Comparison of ENCODE assay signal across 9 mouse cellular contexts in the genomic region with DNA sequence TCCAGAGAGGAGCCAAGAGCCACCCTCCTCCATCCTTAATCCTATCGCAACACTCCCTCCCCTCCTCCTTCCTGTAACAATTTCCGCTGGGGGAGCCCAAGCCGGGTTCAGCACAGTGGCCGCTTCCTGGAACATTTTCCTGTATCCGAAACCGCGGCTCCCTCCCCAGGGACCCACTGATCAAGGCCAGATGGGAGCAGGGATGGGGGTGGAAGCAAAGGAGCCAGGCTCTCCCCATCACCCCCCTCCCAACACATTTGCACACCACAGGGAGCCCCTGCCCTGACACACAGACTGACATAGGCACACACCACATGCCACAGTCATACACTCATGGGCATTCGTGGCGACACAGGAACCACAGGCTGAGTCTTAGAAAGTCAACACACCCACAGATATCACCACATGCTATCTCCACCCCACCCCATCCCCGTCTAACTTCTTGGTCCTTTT. TPM values are rescaled to one million over a fixed set of nuclear protein-coding genes. Genes with fewer than 3 reads are reported as not detected.
DNase-seq lines count a peak whose midpoint lies in the region; ATAC-seq and TF ChIP-seq lines count a peak whose summit lies in the region.
"Had no signal": no experiment of that assay in that cellular context is flagged by ENCODE, and none has a peak within 500 bp of the region (broad histone marks: within the 10 kb centered on the region; RNA-seq: fewer than 3 reads in every experiment).

No protein-coding gene starts in this region.

- H3K27me3 ChIP-seq in forebrain, embryonic 10.5 days (ENCODE audit: poor library complexity, severe bottlenecking) = peaks cover 30% of the 10 kb centered on the region
- no peaks in the 10 kb centered on the region for H3K27me3 ChIP-seq in forebrain, postnatal 0 days (ENCODE audit: insufficient read depth, low read length)
- no peaks in the 10 kb centered on the region for H3K27me3 ChIP-seq in embryonic facial prominence, embryonic 14.5 days (replicated peaks; ENCODE audit: control insufficient read depth, insufficient read depth, low read length)
- H3K27me3 ChIP-seq in heart, embryonic 15.5 days = peaks cover 3% of the 10 kb centered on the region; the same call in 1 of the 2 replicates
- no peaks in the 10 kb centered on the region for H3K27me3 ChIP-seq in kidney, embryonic 16.5 days (ENCODE audit: insufficient read depth, low read length)
- H3K27me3 ChIP-seq in stomach, postnatal 0 days (ENCODE audit: control insufficient read depth, insufficient read depth, low read length) = no peaks in the 10 kb centered on the region

- H3K4me2 ChIP-seq in forebrain, postnatal 0 days (ENCODE audit: low read depth) = no peak overlapping the region
- H3K4me2 ChIP-seq in embryonic facial prominence, embryonic 14.5 days (ENCODE audit: low read depth, low read length) = peak overlapping the region; percentile 79
- peak overlapping the region; percentile 99 for H3K4me2 ChIP-seq in heart, embryonic 15.5 days
- H3K4me2 ChIP-seq in kidney, embryonic 16.5 days (replicated peaks; ENCODE audit: low read depth, low read length) = peak overlapping the region; percentile 83
- peak overlapping the region; percentile 97 for H3K4me2 ChIP-seq in stomach, postnatal 0 days (replicated peaks; ENCODE audit: low read depth)

- no peak for ATAC-seq in forebrain, postnatal 0 days
- peak; percentile 47 for ATAC-seq in embryonic facial prominence, embryonic 14.5 days (ENCODE audit: low read depth)
- peak; percentile 41 for ATAC-seq in heart, embryonic 15.5 days (replicated peaks; ENCODE audit: insufficient number of reproducible peaks, insufficient read depth, low FRiP score, low read depth)
- peak; percentile 57 for ATAC-seq in kidney, embryonic 16.5 days (ENCODE audit: low FRiP score, low TSS enrichment)
- peak; percentile 27; the same call in 1 of the 2 replicates for ATAC-seq in stomach, postnatal 0 days (ENCODE audit: low FRiP score, low TSS enrichment)

- no peak overlapping the region for H3K9ac ChIP-seq in forebrain, postnatal 0 days
- no peak overlapping the region for H3K9ac ChIP-seq in embryonic facial prominence, embryonic 14.5 days (ENCODE audit: low read depth, low read length)
- no peak overlapping the region for H3K9ac ChIP-seq in heart, embryonic 15.5 days
- peak overlapping the region; percentile 77 for H3K9ac ChIP-seq in kidney, embryonic 16.5 days (replicated peaks; ENCODE audit: low read length)
- H3K9ac ChIP-seq in stomach, postnatal 0 days (ENCODE audit: low read length) = peak overlapping the region; percentile 35; the same call in 1 of the 2 replicates

- no peaks in the 10 kb centered on the region for H3K36me3 ChIP-seq in forebrain, embryonic 10.5 days (replicated peaks)
- H3K36me3 ChIP-seq in forebrain, postnatal 0 days (ENCODE audit: insufficient read depth) = no peaks in the 10 kb centered on the region
- no peaks in the 10 kb centered on the region for H3K36me3 ChIP-seq in embryonic facial prominence, embryonic 14.5 days (ENCODE audit: control insufficient read depth, insufficient read depth, low read length)
- H3K36me3 ChIP-seq in heart, embryonic 15.5 days = no peaks in the 10 kb centered on the region
- H3K36me3 ChIP-seq in kidney, embryonic 16.5 days (ENCODE audit: insufficient read depth, low read length) = no peaks in the 10 kb centered on the region
- no peaks in the 10 kb centered on the region for H3K36me3 ChIP-seq in stomach, postnatal 0 days (ENCODE audit: control insufficient read depth, insufficient read depth, low read length)
- H3K36me3 ChIP-seq: G1E had no signal

- DNase-seq in forebrain, embryonic 10.5 days (ENCODE audit: extremely low spot score, low spot score) = peak; percentile 31
- no peak for DNase-seq in forebrain, postnatal 0 days
- peak; percentile 88 for DNase-seq in embryonic facial prominence, embryonic 14.5 days (ENCODE audit: low spot score)
- peak; percentile 62 for DNase-seq in lung, postnatal 25 days (ENCODE audit: low spot score)
- no peak for DNase-seq in stomach, postnatal 0 days (ENCODE audit: low spot score)
- no peak for DNase-seq in c-Kit-positive CD71-positive TER-119-positive erythroid progenitor cells, embryonic 14.5 days (ENCODE audit: low spot score)

- no peak for TF ChIP-seq CTCF in forebrain, postnatal 0 days (IDR thresholded peaks at IDR 0.05; ENCODE audit: low read depth)
- no peak for TF ChIP-seq CTCF in stomach, postnatal 0 days (IDR thresholded peaks at IDR 0.05; ENCODE audit: low read depth)

- H3K4me3 ChIP-seq in forebrain, embryonic 10.5 days = peak overlapping the region; percentile 74
- no peak overlapping the region for H3K4me3 ChIP-seq in forebrain, postnatal 0 days (ENCODE audit: low read depth, low read length)
- H3K4me3 ChIP-seq in embryonic facial prominence, embryonic 14.5 days (ENCODE audit: low read depth, low read length) = no peak overlapping the region
- peak overlapping the region; percentile 75; the same call in 1 of the 2 replicates for H3K4me3 ChIP-seq in heart, embryonic 15.5 days
- peak overlapping the region; percentile 62 for H3K4me3 ChIP-seq in kidney, embryonic 16.5 days (ENCODE audit: low read length)
- no peak overlapping the region for H3K4me3 ChIP-seq in stomach, postnatal 0 days (ENCODE audit: low read depth, low read length)

- peaks cover 36% of the 10 kb centered on the region for H3K4me1 ChIP-seq in forebrain, embryonic 10.5 days
- no peaks in the 10 kb centered on the region for H3K4me1 ChIP-seq in forebrain, postnatal 0 days (ENCODE audit: insufficient read depth)
- H3K4me1 ChIP-seq in embryonic facial prominence, embryonic 14.5 days (ENCODE audit: control insufficient read depth, insufficient read depth, low read length) = peaks cover 18% of the 10 kb centered on the region
- H3K4me1 ChIP-seq in heart, embryonic 15.5 days (replicated peaks) = peaks cover 18% of the 10 kb centered on the region
- H3K4me1 ChIP-seq in kidney, embryonic 16.5 days (ENCODE audit: insufficient read depth, low read length) = peaks cover 23% of the 10 kb centered on the region
- 0 out of 2 replicates have a peak, but pooled peaks cover 3% of the 10 kb centered on the region for H3K4me1 ChIP-seq in stomach, postnatal 0 days (replicated peaks; ENCODE audit: control insufficient read depth, insufficient read depth)

- H3K9me3 ChIP-seq in forebrain, embryonic 10.5 days = no peaks in the 10 kb centered on the region
- H3K9me3 ChIP-seq in forebrain, postnatal 0 days (ENCODE audit: low read length) = no peaks in the 10 kb centered on the region
- H3K9me3 ChIP-seq in embryonic facial prominence, embryonic 14.5 days (ENCODE audit: control insufficient read depth, low read length) = no peaks in the 10 kb centered on the region
- H3K9me3 ChIP-seq in heart, embryonic 15.5 days (replicated peaks) = no peaks in the 10 kb centered on the region
- H3K9me3 ChIP-seq in kidney, embryonic 16.5 days (ENCODE audit: low read length) = no peaks in the 10 kb centered on the region
- no peaks in the 10 kb centered on the region for H3K9me3 ChIP-seq in stomach, postnatal 0 days (ENCODE audit: control insufficient read depth, low read length)
- H3K9me3 ChIP-seq: G1E had no signal

- TF ChIP-seq EP300 in stomach, postnatal 0 days (optimal IDR thresholded peaks at IDR 0.05) = no peak

- peak overlapping the region; percentile 63; the same call in 1 of the 2 replicates for H3K27ac ChIP-seq in forebrain, embryonic 10.5 days
- no peak overlapping the region for H3K27ac ChIP-seq in forebrain, postnatal 0 days (ENCODE audit: low read depth, low read length)
- peak overlapping the region; percentile 88 for H3K27ac ChIP-seq in embryonic facial prominence, embryonic 14.5 days (replicated peaks; ENCODE audit: low read depth, low read length)
- H3K27ac ChIP-seq in heart, embryonic 15.5 days = peak overlapping the region; percentile 82
- H3K27ac ChIP-seq in kidney, embryonic 16.5 days (ENCODE audit: low read length) = peak overlapping the region; percentile 91
- peak overlapping the region; percentile 56 for H3K27ac ChIP-seq in stomach, postnatal 0 days (replicated peaks)

- WGBS in forebrain, embryonic 10.5 days = 7% methylated on average over 10 of the region's 10 CpGs
- WGBS in forebrain, postnatal 0 days = 12% methylated on average over 10 of the region's 10 CpGs
- 5% methylated on average over 10 of the region's 10 CpGs for WGBS in embryonic facial prominence, embryonic 14.5 days
- 7% methylated on average over 10 of the region's 10 CpGs for WGBS in heart, embryonic 15.5 days
- 9% methylated on average over 10 of the region's 10 CpGs for WGBS in kidney, embryonic 16.5 days
- 15% methylated on average over 10 of the region's 10 CpGs for WGBS in stomach, postnatal 0 days

RNA-seq across cellular contexts. Expression of a gene that starts 10.9 kb away (rescaled TPM):
- polyA plus RNA-seq in forebrain, embryonic 10.5 days (2016; fragmentation: Nextera tagmentation; extraction: Ambion mirVana) = 0.25 and 0.42 TPM in 2 replicates
- 0.92 and 2.1 TPM in 2 replicates for total RNA-seq in forebrain, postnatal 0 days (2014; rRNA removed)
- polyA plus RNA-seq in forebrain, postnatal 0 days (2015; fragmentation: Nextera tagmentation; extraction: Ambion mirVana) = 0.30 and 0.35 TPM in 2 replicates
- polyA plus RNA-seq in embryonic facial prominence, embryonic 14.5 days (2014; fragmentation: Nextera tagmentation; extraction: Ambion mirVana) = 31.2 and 45.0 TPM in 2 replicates
- 0.15 and 0.22 TPM in 2 replicates for polyA plus RNA-seq in heart, embryonic 15.5 days (2015; fragmentation: Nextera tagmentation; extraction: Ambion mirVana)
- polyA plus RNA-seq in kidney, embryonic 16.5 days (2015; fragmentation: Nextera tagmentation; extraction: Ambion mirVana) = 1.2 and 1.3 TPM in 2 replicates
- 0.40 and 0.41 TPM in 2 replicates for polyA plus RNA-seq in stomach, postnatal 0 days (2015; fragmentation: Nextera tagmentation; extraction: Ambion mirVana)
- polyA plus RNA-seq: G1E had no signal

RNA-seq across cellular contexts. Expression of a gene that starts 27.3 kb away (rescaled TPM):
- polyA plus RNA-seq in forebrain, embryonic 10.5 days (2016; fragmentation: Nextera tagmentation; extraction: Ambion mirVana) = 141 and 144 TPM in 2 replicates
- 25.5 and 27.9 TPM in 2 replicates for total RNA-seq in forebrain, postnatal 0 days (2014; rRNA removed)
- 31.6 and 33.4 TPM in 2 replicates for polyA plus RNA-seq in forebrain, postnatal 0 days (2015; fragmentation: Nextera tagmentation; extraction: Ambion mirVana)
- polyA plus RNA-seq in embryonic facial prominence, embryonic 14.5 days (2014; fragmentation: Nextera tagmentation; extraction: Ambion mirVana) = 52.5 and 60.5 TPM in 2 replicates
- polyA plus RNA-seq in heart, embryonic 15.5 days (2015; fragmentation: Nextera tagmentation; extraction: Ambion mirVana) = 39.1 and 52.4 TPM in 2 replicates
- 89.2 and 91.7 TPM in 2 replicates for polyA plus RNA-seq in kidney, embryonic 16.5 days (2015; fragmentation: Nextera tagmentation; extraction: Ambion mirVana)
- 21.1 and 21.7 TPM in 2 replicates for polyA plus RNA-seq in stomach, postnatal 0 days (2015; fragmentation: Nextera tagmentation; extraction: Ambion mirVana)

RNA-seq across cellular contexts. Expression of a gene that starts 28.1 kb away (rescaled TPM):
- 9.7 and 9.9 TPM in 2 replicates for polyA plus RNA-seq in forebrain, embryonic 10.5 days (2016; fragmentation: Nextera tagmentation; extraction: Ambion mirVana)
- 16.4 and 22.5 TPM in 2 replicates for total RNA-seq in forebrain, postnatal 0 days (2014; rRNA removed)
- 2.0 and 2.6 TPM in 2 replicates for polyA plus RNA-seq in forebrain, postnatal 0 days (2015; fragmentation: Nextera tagmentation; extraction: Ambion mirVana)
- polyA plus RNA-seq in embryonic facial prominence, embryonic 14.5 days (2014; fragmentation: Nextera tagmentation; extraction: Ambion mirVana) = 15.5 and 16.5 TPM in 2 replicates
- 4.7 and 5.0 TPM in 2 replicates for polyA plus RNA-seq in heart, embryonic 15.5 days (2015; fragmentation: Nextera tagmentation; extraction: Ambion mirVana)
- polyA plus RNA-seq in kidney, embryonic 16.5 days (2015; fragmentation: Nextera tagmentation; extraction: Ambion mirVana) = 10.6 and 11.3 TPM in 2 replicates
- 4.4 and 4.7 TPM in 2 replicates for polyA plus RNA-seq in stomach, postnatal 0 days (2015; fragmentation: Nextera tagmentation; extraction: Ambion mirVana)

RNA-seq across cellular contexts. Expression of a gene that starts 46.3 kb away (rescaled TPM):
- polyA plus RNA-seq in forebrain, embryonic 10.5 days (2016; fragmentation: Nextera tagmentation; extraction: Ambion mirVana) = 127 and 128 TPM in 2 replicates
- 46.4 and 54.2 TPM in 2 replicates for total RNA-seq in forebrain, postnatal 0 days (2014; rRNA removed)
- 80.2 and 85.7 TPM in 2 replicates for polyA plus RNA-seq in forebrain, postnatal 0 days (2015; fragmentation: Nextera tagmentation; extraction: Ambion mirVana)
- 79.0 and 83.2 TPM in 2 replicates for polyA plus RNA-seq in embryonic facial prominence, embryonic 14.5 days (2014; fragmentation: Nextera tagmentation; extraction: Ambion mirVana)
- polyA plus RNA-seq in heart, embryonic 15.5 days (2015; fragmentation: Nextera tagmentation; extraction: Ambion mirVana) = 47.9 and 69.2 TPM in 2 replicates
- polyA plus RNA-seq in kidney, embryonic 16.5 days (2015; fragmentation: Nextera tagmentation; extraction: Ambion mirVana) = 118 and 120 TPM in 2 replicates
- 39.7 and 44.8 TPM in 2 replicates for polyA plus RNA-seq in stomach, postnatal 0 days (2015; fragmentation: Nextera tagmentation; extraction: Ambion mirVana)

RNA-seq across cellular contexts. Expression of a gene that starts 51.9 kb away (rescaled TPM):
- 311 and 331 TPM in 2 replicates for polyA plus RNA-seq in forebrain, embryonic 10.5 days (2016; fragmentation: Nextera tagmentation; extraction: Ambion mirVana)
- 177 and 262 TPM in 2 replicates for total RNA-seq in forebrain, postnatal 0 days (2014; rRNA removed)
- 518 and 621 TPM in 2 replicates for polyA plus RNA-seq in forebrain, postnatal 0 days (2015; fragmentation: Nextera tagmentation; extraction: Ambion mirVana)
- 466 and 478 TPM in 2 replicates for polyA plus RNA-seq in embryonic facial prominence, embryonic 14.5 days (2014; fragmentation: Nextera tagmentation; extraction: Ambion mirVana)
- 261 and 296 TPM in 2 replicates for polyA plus RNA-seq in heart, embryonic 15.5 days (2015; fragmentation: Nextera tagmentation; extraction: Ambion mirVana)
- polyA plus RNA-seq in kidney, embryonic 16.5 days (2015; fragmentation: Nextera tagmentation; extraction: Ambion mirVana) = 376 and 377 TPM in 2 replicates
- 321 and 336 TPM in 2 replicates for polyA plus RNA-seq in stomach, postnatal 0 days (2015; fragmentation: Nextera tagmentation; extraction: Ambion mirVana)

Comparison
In these comparisons a context has a peak if more than half of its experiments do, and no peak if none do; other contexts are left out.
1. DNase-seq: peak in forebrain, embryonic 10.5 days (single experiment), embryonic facial prominence, embryonic 14.5 days (single experiment) and lung, postnatal 25 days (single experiment); none in forebrain, postnatal 0 days (single experiment), stomach, postnatal 0 days (single experiment) and c-Kit-positive CD71-positive TER-119-positive erythroid progenitor cells, embryonic 14.5 days (single experiment).
2. H3K4me3 ChIP-seq: peak in forebrain, embryonic 10.5 days (single experiment), heart, embryonic 15.5 days (single experiment) and kidney, embryonic 16.5 days (single experiment); none in forebrain, postnatal 0 days (single experiment), embryonic facial prominence, embryonic 14.5 days (single experiment) and stomach, postnatal 0 days (single experiment).
3. H3K9ac ChIP-seq: peak in kidney, embryonic 16.5 days (single experiment) and stomach, postnatal 0 days (single experiment); none in forebrain, postnatal 0 days (single experiment), embryonic facial prominence, embryonic 14.5 days (single experiment) and heart, embryonic 15.5 days (single experiment).
4. RNA of a gene that starts 10.9 kb away (polyA plus RNA-seq): 31.2 to 45.0 TPM in embryonic facial prominence, embryonic 14.5 days; 1.2 to 1.3 TPM in kidney, embryonic 16.5 days, 0.25 to 0.42 TPM in forebrain, embryonic 10.5 days, 0.40 to 0.41 TPM in stomach, postnatal 0 days, 0.30 to 0.35 TPM in forebrain, postnatal 0 days and 0.15 to 0.22 TPM in heart, embryonic 15.5 days; every median in the first group is over 10 times any median in the second.